Mouse (Mus musculus) forebrain, embryonic 10.5 days (tissue): ENCODE measurements around the gene Gm10643. TPM values are rescaled to one million over a fixed set of nuclear protein-coding genes. Genes with fewer than 3 reads are reported as not detected.

Source experiments
- DNase-seq: peaks from one replicate; pipeline ENCODE4 v3.0.0-alpha.2; 2017; ENCODE audit warnings: low spot score; ENCODE audit errors: extremely low spot score
- H3K27ac ChIP-seq: fragments of 300-500 bp; sonication (generic); 2 replicates; pipeline ENCODE4 v1.5.1; 2016; ENCODE audit warnings: mild to moderate bottlenecking
- H3K27me3 ChIP-seq: fragments of 300-500 bp; sonication (generic); 2 replicates; pipeline ENCODE4 v1.6.1; 2016; ENCODE audit warnings: mild to moderate bottlenecking; ENCODE audit not compliant: poor library complexity, severe bottlenecking
- H3K36me3 ChIP-seq: fragments of 300-500 bp; sonication (generic); replicated peaks from 2 replicates; pipeline ENCODE4 v1.6.1; 2016; ENCODE audit warnings: mild to moderate bottlenecking, moderate library complexity
- H3K4me1 ChIP-seq: fragments of 300-500 bp; sonication (generic); 2 replicates; pipeline ENCODE4 v1.6.1; 2016
- H3K4me3 ChIP-seq: fragments of 300-500 bp; sonication (generic); 2 replicates; pipeline ENCODE4 v1.5.1; 2016; ENCODE audit warnings: mild to moderate bottlenecking, moderate library complexity
- H3K9me3 ChIP-seq: fragments of 300-500 bp; sonication (generic); 2 replicates; pipeline ENCODE4 v1.6.1; 2016; ENCODE audit warnings: mild to moderate bottlenecking, moderate library complexity
- WGBS: fragments of 180-500 bp; shearing (Covaris S2); methylation state at CpG from one replicate; pipeline ENCODE4 v1.1.7; 2016; 5-methylcytosine and 5-hydroxymethylcytosine counted together
- polyA plus RNA-seq: library from polyadenylated mRNA; unstranded; fragments of >200 nt; fragmentation: Nextera tagmentation; extraction: Ambion mirVana; gene quantifications from 2 replicates; pipeline ENCODE4 v1.2.1, GENCODE M21; 2016

Gene Gm10643
- polyA plus RNA-seq, result 1.0 and 1.5 TPM in 2 replicates

DNA sequence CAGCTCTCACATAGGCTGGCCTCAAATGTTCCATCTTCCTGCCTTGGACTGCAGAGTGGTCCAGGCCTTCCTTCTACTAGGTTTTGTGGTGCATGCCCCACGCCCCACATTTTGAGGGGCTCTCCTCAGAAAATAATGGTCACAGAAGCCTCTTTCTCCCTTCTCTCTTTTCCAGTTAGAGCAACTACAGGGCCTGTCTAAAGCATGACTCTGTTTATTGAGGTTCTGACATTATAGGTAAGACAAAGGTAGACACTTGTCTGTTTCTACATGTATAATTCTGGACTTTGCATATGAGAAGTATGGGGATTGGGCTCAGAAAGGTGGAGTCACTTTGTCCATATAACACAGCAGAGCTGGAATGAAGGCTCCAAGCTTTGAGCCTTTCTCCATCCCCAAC, at the start of gene Gm10643:
Gene Gm10643 (minus strand): TSS at position 101 of the 400 bp plus-strand sequence.
- Histone ChIP-seq H3K27ac (peak within 1 kb of the TSS; percentile 98), H3K4me3 (peak within 1 kb of the TSS; percentile 91), H3K4me1 (peaks cover 37% of the 10 kb centered on the region), H3K36me3 (no peaks in the 10 kb centered on the region), H3K27me3 (no peaks in the 10 kb centered on the region), H3K9me3 (no peaks in the 10 kb centered on the region)
- DNase-seq, result no peak
- 92% methylated on average over 1 of the region's 1 CpGs for WGBS

- Histone ChIP-seq H3K4me3 (no peak overlapping the region), H3K27ac (no peak overlapping the region), H3K36me3 (peaks cover 18% of the 10 kb centered on the region), H3K4me1 (peaks cover 31% of the 10 kb centered on the region), H3K9me3 (no peaks in the 10 kb centered on the region), H3K27me3 (no peaks in the 10 kb centered on the region)
- DNase-seq, result no peak
- 92% methylated on average over 5 of the region's 6 CpGs for WGBS
These were observed 41.5 kb upstream of the Gm10643 start for GRCm38 (mm10) chr8:84106216-84107040.

DNA sequence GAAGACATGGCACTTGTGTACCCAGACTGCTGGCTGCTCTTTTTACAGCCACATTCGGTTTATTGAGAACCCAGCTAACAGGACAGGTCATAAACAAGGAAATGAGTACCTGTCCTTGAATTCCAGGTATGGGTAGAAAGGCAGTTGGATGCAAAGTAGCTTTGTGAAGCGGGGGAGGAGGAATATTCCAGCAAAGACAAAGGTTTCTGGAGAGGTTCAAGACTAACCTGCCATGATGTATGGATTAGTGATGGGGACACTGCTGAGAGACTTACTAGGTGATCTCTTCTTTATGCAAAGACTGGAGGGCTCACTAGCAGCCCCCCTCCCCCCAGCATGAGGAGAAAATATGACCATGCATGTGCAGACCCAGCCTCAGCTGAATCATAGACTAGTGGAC, 40.7 kb upstream of the Gm10643 start:
- no peak for DNase-seq
- Histone ChIP-seq H3K27me3 (no peaks in the 10 kb centered on the region), H3K4me1 (peaks cover 31% of the 10 kb centered on the region), H3K36me3 (peaks cover 25% of the 10 kb centered on the region), H3K4me3 (no peak overlapping the region), H3K9me3 (no peaks in the 10 kb centered on the region), H3K27ac (peak overlapping the region; percentile 99; the same call in 1 of the 2 replicates)
- WGBS, result 81% methylated on average over 2 of the region's 2 CpGs

DNA sequence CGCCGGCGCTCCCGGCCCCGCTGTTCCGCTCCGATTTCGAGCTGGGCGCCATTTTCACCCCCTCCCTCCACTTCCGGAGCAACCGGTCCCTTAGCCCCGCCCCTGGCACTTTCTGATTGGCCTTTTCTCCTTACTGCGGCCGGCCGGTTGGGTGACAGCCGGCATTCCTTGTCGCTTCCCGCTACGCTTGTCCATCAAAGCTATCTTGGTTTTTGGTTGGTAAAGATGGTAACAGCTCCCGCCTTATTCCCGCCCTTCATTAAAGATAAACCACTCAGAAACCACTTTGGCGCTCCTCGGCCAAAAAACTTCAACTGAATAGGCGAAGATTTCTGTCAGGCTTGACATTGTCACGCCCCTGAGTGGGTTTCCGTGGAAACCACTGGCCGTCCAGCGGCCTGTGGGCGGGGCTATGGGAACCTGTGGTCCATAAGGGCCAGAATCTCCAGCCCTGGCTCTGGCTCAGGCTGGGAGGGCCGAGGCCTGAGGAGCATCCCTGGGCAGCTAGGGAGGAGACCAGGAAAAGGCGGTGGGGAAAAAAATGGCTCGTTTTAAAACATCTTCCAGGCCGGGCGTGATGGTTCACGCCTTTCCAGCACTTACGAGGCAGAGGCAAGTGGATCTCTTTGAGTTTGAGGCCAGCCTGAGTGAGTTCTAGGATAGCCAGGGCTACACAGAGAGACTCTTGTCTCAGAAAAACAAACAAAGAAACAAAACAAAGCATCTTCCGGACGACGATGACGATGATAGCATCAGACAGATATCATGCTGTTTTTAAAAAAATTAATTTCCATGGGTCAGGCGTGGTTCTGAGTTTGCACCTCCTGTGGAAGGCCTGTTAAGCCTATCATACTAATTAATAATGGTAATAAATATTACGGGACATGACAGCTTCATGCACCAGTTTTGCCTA, 40.0 kb upstream of the Gm10643 start, which contains the start of gene Dcaf15:
Gene Dcaf15 (minus strand): TSS at position 72 of the 913 bp plus-strand sequence.
- DNase-seq, result peak; percentile 98
- H3K36me3 ChIP-seq, result peaks cover 32% of the 10 kb centered on the region
- H3K4me3 ChIP-seq, result peak within 1 kb of the TSS; percentile 82
- no peaks in the 10 kb centered on the region for H3K27me3 ChIP-seq
- H3K9me3 ChIP-seq, result no peaks in the 10 kb centered on the region
- peak within 1 kb of the TSS; percentile 99 for H3K27ac ChIP-seq
- WGBS, result 8% methylated on average over 42 of the region's 42 CpGs
- H3K4me1 ChIP-seq, result peaks cover 31% of the 10 kb centered on the region

DNA sequence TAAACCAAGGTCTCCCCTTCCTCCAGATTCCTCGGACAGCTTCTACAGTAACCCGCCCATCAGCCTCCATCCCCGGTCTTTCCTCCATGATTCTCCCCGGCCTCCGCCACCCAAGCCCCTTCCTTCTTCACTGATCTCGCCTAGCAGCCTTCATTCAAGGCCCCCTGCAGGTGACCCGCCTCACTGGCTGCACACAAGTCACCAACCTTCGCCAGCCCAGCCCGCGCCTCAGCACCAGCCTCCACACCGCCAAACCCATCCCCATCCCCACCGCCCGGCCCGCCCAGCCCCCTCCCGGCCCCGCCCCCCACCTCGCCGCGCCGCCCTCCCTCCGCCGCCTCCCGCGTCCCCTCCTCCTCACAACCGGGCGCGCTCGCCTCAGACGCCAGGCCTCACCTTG, 39.3 kb upstream of the Gm10643 start:
- H3K36me3 ChIP-seq, result peaks cover 40% of the 10 kb centered on the region
- under 1% methylated on average over 27 of the region's 29 CpGs for WGBS
- H3K27ac ChIP-seq, result peak overlapping the region; percentile 99
- DNase-seq, result peak; percentile 87
- peaks cover 31% of the 10 kb centered on the region for H3K4me1 ChIP-seq
- no peaks in the 10 kb centered on the region for H3K9me3 ChIP-seq
- H3K4me3 ChIP-seq, result peak overlapping the region; percentile 82
- H3K27me3 ChIP-seq, result no peaks in the 10 kb centered on the region

GRCm38 (mm10) chr8:84103601-84104000, 38.7 kb upstream of the Gm10643 start:
- no peak for DNase-seq
- H3K4me1 ChIP-seq, result peaks cover 31% of the 10 kb centered on the region
- H3K4me3 ChIP-seq, result peak overlapping the region; percentile 82
- H3K27me3 ChIP-seq, result no peaks in the 10 kb centered on the region
- 72% methylated on average over 3 of the region's 3 CpGs for WGBS
- H3K9me3 ChIP-seq, result no peaks in the 10 kb centered on the region
- peak overlapping the region; percentile 99 for H3K27ac ChIP-seq
- peaks cover 46% of the 10 kb centered on the region for H3K36me3 ChIP-seq

DNA sequence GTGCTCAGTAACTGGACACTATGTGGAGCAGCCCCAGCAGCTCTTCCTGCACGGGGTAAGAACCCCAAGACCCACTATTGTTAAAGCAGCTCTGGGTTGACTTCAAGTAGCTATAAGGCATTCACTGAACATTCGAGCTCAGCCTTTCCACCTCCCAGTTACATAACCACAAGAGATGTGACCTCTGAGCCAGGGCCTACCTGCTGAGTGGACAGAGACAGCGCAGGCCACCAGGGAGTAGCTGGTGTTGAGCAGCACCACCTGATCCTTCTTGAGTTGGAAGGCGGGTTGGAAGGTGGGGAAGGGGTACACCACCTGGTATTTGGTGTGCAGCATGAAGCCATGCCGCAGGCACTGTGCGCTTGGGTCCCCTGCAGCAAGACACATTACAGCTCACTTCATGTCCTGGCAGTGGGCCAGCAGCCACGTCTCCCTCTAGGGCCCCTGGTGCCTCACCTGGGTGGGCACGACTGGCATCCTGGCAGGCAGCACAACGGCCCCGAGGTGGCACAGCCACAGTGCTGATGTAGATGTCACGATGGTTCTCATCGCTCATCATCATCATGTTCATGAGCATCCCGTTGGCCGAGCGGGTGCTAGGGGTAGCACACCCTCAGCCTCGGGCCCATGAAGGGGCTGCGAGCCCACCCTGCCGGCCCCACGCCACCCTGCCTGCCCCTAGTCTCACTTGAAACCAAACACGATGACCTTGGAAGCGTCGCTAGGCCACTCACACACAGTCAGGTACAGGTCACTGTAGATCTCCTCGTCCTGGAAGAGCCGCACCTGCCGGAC, 36.7 kb upstream of the Gm10643 start:
- H3K4me3 ChIP-seq, result no peak overlapping the region
- DNase-seq, result no peak
- 94% methylated on average over 25 of the region's 25 CpGs for WGBS
- peaks cover 31% of the 10 kb centered on the region for H3K4me1 ChIP-seq
- no peak overlapping the region for H3K27ac ChIP-seq
- H3K9me3 ChIP-seq, result no peaks in the 10 kb centered on the region
- no peaks in the 10 kb centered on the region for H3K27me3 ChIP-seq
- H3K36me3 ChIP-seq, result peaks cover 65% of the 10 kb centered on the region

DNA sequence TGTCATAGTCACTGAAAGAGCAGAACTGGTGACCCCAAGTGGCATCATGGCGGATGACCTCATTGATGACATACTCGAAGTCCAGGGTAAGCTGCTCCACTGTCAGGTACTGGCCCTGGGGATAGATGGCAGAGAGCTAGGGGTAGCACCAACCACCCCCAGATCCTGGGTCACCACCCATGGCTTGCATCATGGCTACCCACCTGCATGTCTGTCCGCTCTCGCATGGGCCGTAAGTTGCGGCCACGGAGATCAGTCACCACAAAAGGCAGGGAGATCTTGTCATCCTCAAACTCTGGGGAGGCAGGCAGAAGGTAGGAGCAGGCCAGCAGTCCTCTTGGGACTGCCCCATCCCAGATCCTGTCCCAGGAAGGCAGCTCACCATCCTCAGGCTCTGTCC, 33.4 kb upstream of the Gm10643 start:
- Histone ChIP-seq H3K27ac (no peak overlapping the region), H3K27me3 (no peaks in the 10 kb centered on the region), H3K9me3 (no peaks in the 10 kb centered on the region), H3K4me3 (no peak overlapping the region), H3K4me1 (peaks cover 10% of the 10 kb centered on the region), H3K36me3 (peaks cover 98% of the 10 kb centered on the region)
- DNase-seq, result no peak
- 91% methylated on average over 7 of the region's 7 CpGs for whole genome bisulfite sequencing

- H3K36me3 ChIP-seq, result peaks cover 100% of the 10 kb centered on the region
- WGBS, result 74% methylated on average over 8 of the region's 8 CpGs
- no peaks in the 10 kb centered on the region for H3K9me3 ChIP-seq
- no peak overlapping the region for H3K4me3 ChIP-seq
- DNase-seq, result no peak
- H3K4me1 ChIP-seq, result no peaks in the 10 kb centered on the region
- H3K27ac ChIP-seq, result no peak overlapping the region
- no peaks in the 10 kb centered on the region for H3K27me3 ChIP-seq
These were observed 31.1 kb upstream of the Gm10643 start for GRCm38 (mm10) chr8:84096061-84096460.

GRCm38 (mm10) chr8:84090585-84090984, 25.6 kb upstream of the Gm10643 start:
- 95% methylated on average over 8 of the region's 8 CpGs for WGBS

GRCm38 (mm10) chr8:84089277-84089676, 24.3 kb upstream of the Gm10643 start:
- DNase-seq, result no peak
- H3K4me3 ChIP-seq, result no peak overlapping the region
- H3K27me3 ChIP-seq, result peaks cover 12% of the 10 kb centered on the region; the same call in 1 of the 2 replicates
- H3K36me3 ChIP-seq, result peaks cover 99% of the 10 kb centered on the region
- no peak overlapping the region for H3K27ac ChIP-seq
- H3K4me1 ChIP-seq, result peaks cover 11% of the 10 kb centered on the region
- H3K9me3 ChIP-seq, result no peaks in the 10 kb centered on the region
- 89% methylated on average over 9 of the region's 9 CpGs for WGBS

More at GRCm38 (mm10) chr8:84090585-84090984, 25.6 kb upstream of the Gm10643 start:
- Histone ChIP-seq H3K4me3 (no peak overlapping the region), H3K4me1 (no peaks in the 10 kb centered on the region), H3K27me3 (0 out of 2 replicates have a peak, but pooled peaks cover under 1% of the 10 kb centered on the region), H3K36me3 (peaks cover 99% of the 10 kb centered on the region), H3K9me3 (no peaks in the 10 kb centered on the region), H3K27ac (no peak overlapping the region)
- DNase-seq, result no peak

DNA sequence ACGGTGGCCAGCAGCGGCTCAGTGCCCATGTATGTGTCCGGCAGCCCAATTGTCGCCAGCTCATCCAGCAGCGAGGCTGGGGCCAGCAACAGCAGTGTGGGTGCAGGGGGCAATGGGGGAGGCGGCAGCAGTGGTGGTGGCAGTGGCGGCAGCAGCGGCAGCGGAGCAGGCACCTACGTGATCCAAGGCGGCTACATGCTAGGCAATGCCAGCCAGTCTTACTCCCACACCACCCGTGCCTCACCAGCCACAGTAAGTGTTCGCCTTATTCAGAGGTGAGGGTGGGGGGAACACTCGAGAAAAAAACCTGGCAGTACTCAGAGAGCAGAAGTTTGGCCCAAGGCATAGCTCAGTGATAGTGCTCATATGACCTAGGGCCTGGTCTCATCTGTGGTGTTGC, 22.9 kb upstream of the Gm10643 start:
- whole genome bisulfite sequencing, result 95% methylated on average over 14 of the region's 14 CpGs
- no peaks in the 10 kb centered on the region for H3K9me3 ChIP-seq
- no peak overlapping the region for H3K27ac ChIP-seq
- no peak for DNase-seq
- peaks cover 12% of the 10 kb centered on the region; the same call in 1 of the 2 replicates for H3K27me3 ChIP-seq
- H3K36me3 ChIP-seq, result peaks cover 99% of the 10 kb centered on the region
- H3K4me3 ChIP-seq, result no peak overlapping the region
- peaks cover 22% of the 10 kb centered on the region for H3K4me1 ChIP-seq
